Mouse (Mus musculus): ENCODE measurements at regions not wholly inside any gene's neighbourhood (a gene's known extent, or its start where the extent isn't known, plus 50 kb on each side); places are given as distances from the start of the nearest gene placed in this dataset.

DNA sequence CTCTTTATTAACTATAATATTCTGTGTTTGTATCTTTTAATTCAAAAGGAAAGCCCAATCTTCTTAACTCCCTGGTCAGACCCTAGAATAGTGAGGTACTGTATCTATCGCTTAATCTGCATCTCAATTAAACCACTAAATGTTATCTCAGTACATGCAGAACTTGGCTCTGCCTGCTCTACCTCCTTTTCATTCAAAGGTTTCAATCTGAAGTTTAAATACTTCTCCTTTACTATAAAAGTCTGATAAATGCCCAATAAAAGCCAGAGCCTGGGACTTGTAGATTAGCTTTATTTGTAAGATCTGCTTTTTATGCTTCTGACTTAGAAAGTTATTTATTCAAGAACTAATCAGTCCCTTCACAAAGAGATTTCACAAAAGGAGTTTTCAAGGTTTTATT, 200.1 kb downstream of the Zpld1 start:
- no peak for TF ChIP-seq CTCF (IDR thresholded peaks at IDR 0.05; ENCODE audit: borderline replicate concordance, insufficient read depth, low read depth, low read length)
- no peak for TF ChIP-seq POLR2A (IDR thresholded peaks at IDR 0.05; ENCODE audit: borderline replicate concordance, insufficient read depth, low read length)

Measured in cerebellum, adult 2 months (tissue).